Mouse (Mus musculus) olfactory bulb, adult 2 months (tissue): ENCODE results near the gene Hcrtr2. TPM values are rescaled to one million over a fixed set of nuclear protein-coding genes. Genes with fewer than 3 reads are reported as not detected.

Experiments used
- H3K27ac ChIP-seq: fragments of 200-500 bp; 2 replicates; pipeline ENCODE4 v1.5.1; 2012; ENCODE audit warnings: low read depth, low read length; ENCODE audit not compliant: insufficient read depth
- H3K4me1 ChIP-seq: fragments of 200-500 bp; 2 replicates; pipeline ENCODE4 v1.6.1; 2012; ENCODE audit warnings: low read length; ENCODE audit not compliant: control insufficient read depth, insufficient read depth
- H3K4me3 ChIP-seq: fragments of 200-500 bp; 2 replicates; pipeline ENCODE4 v1.5.1; 2012; ENCODE audit warnings: mild to moderate bottlenecking, low read depth, low read length, moderate library complexity; ENCODE audit not compliant: insufficient read depth
- CTCF ChIP-seq: fragments of 200-500 bp; IDR thresholded peaks from 2 replicates; pipeline ENCODE4 v1.5.1; 2012; ENCODE audit warnings: low read depth, mild to moderate bottlenecking, low read length, moderate library complexity; ENCODE audit not compliant: insufficient read depth
- POLR2A ChIP-seq: fragments of 200-500 bp; IDR thresholded peaks from 2 replicates; pipeline ENCODE4 v1.6.1; 2012; ENCODE audit warnings: mild to moderate bottlenecking, low read depth, low read length, moderate library complexity; ENCODE audit not compliant: insufficient read depth
- WGBS: fragments of 180-500 bp; shearing (Covaris S2); methylation state at CpG from one replicate; pipeline ENCODE4 v1.1.7; 2018; 5-methylcytosine and 5-hydroxymethylcytosine counted together
- polyA plus RNA-seq: library from polyadenylated mRNA; stranded (reverse); fragments of >200 nt; gene quantifications from 2 replicates; pipeline ENCODE4 v1.2.4, GENCODE M21; 2012; ENCODE audit warnings: low replicate concordance; ENCODE audit not compliant: missing spikeins, insufficient read depth, insufficient read length

Hcrtr2 gene
- not detected in 2 replicates for polyA plus RNA-seq

GRCm38 (mm10) chr9:76323756-76324155 is at the start of gene Hcrtr2:
Hcrtr2 (minus strand) TSS chr9:76323856.
- TF ChIP-seq POLR2A (no peak), CTCF (no peak)
- WGBS = 82% methylated on average over 6 of the region's 6 CpGs
- peaks cover 7% of the 10 kb centered on the region; the same call in 1 of the 2 replicates for H3K4me1 ChIP-seq
- H3K27ac ChIP-seq = no peak within 1 kb of the TSS
- H3K4me3 ChIP-seq = peak within 1 kb of the TSS; percentile 31

- H3K4me3 ChIP-seq = no peak overlapping the region
- TF ChIP-seq CTCF (no peak), POLR2A (no peak)
- H3K4me1 ChIP-seq = no peaks in the 10 kb centered on the region
- WGBS = 95% methylated on average over 6 of the region's 6 CpGs
- H3K27ac ChIP-seq = no peak overlapping the region
These were observed 41.2 kb upstream of the Hcrtr2 start for GRCm38 (mm10) chr9:76364874-76365273.

- no peaks in the 10 kb centered on the region for H3K4me1 ChIP-seq
- no peak overlapping the region for H3K27ac ChIP-seq
- H3K4me3 ChIP-seq = no peak overlapping the region
- TF ChIP-seq POLR2A = no peak
- no peak for TF ChIP-seq CTCF
These were observed 36.7 kb upstream of the Hcrtr2 start for GRCm38 (mm10) chr9:76360374-76360773.

- Histone ChIP-seq H3K4me3 (no peak overlapping the region), H3K4me1 (no peaks in the 10 kb centered on the region), H3K27ac (no peak overlapping the region)
- WGBS = 55% methylated on average over 3 of the region's 3 CpGs
- no peak for TF ChIP-seq CTCF
- no peak for TF ChIP-seq POLR2A
These were observed 28.7 kb upstream of the Hcrtr2 start for GRCm38 (mm10) chr9:76352346-76352745.

GRCm38 (mm10) chr9:76347298-76347697 is 23.6 kb upstream of the Hcrtr2 start:
- Histone ChIP-seq H3K27ac (no peak overlapping the region), H3K4me1 (no peaks in the 10 kb centered on the region), H3K4me3 (no peak overlapping the region)
- TF ChIP-seq CTCF = no peak
- TF ChIP-seq POLR2A = no peak
- WGBS = 90% methylated on average over 1 of the region's 1 CpGs

GRCm38 (mm10) chr9:76331081-76331480 is 7.4 kb upstream of the Hcrtr2 start:
- no peak overlapping the region for H3K27ac ChIP-seq
- no peak for TF ChIP-seq POLR2A
- no peak for TF ChIP-seq CTCF
- WGBS = 87% methylated on average over 1 of the region's 1 CpGs
- no peaks in the 10 kb centered on the region for H3K4me1 ChIP-seq
- no peak overlapping the region for H3K4me3 ChIP-seq

- TF ChIP-seq CTCF (no peak), POLR2A (no peak)
- Histone ChIP-seq H3K4me1 (peaks cover 7% of the 10 kb centered on the region; the same call in 1 of the 2 replicates), H3K4me3 (peak overlapping the region; percentile 31), H3K27ac (no peak overlapping the region)
- under 1% methylated on average over 29 of the region's 29 CpGs for WGBS
These were observed 412 bp downstream of the Hcrtr2 start for GRCm38 (mm10) chr9:76323186-76323701.

GRCm38 (mm10) chr9:76322122-76323052 is 1.3 kb downstream of the Hcrtr2 start:
- H3K27ac ChIP-seq = no peak overlapping the region
- 4% methylated on average over 24 of the region's 24 CpGs for WGBS
- peaks cover 7% of the 10 kb centered on the region; the same call in 1 of the 2 replicates for H3K4me1 ChIP-seq
- no peak for TF ChIP-seq CTCF
- TF ChIP-seq POLR2A = no peak
- peak overlapping the region; percentile 18 for H3K4me3 ChIP-seq

- Histone ChIP-seq H3K4me1 (peaks cover 7% of the 10 kb centered on the region; the same call in 1 of the 2 replicates), H3K4me3 (no peak overlapping the region), H3K27ac (no peak overlapping the region)
- TF ChIP-seq POLR2A (no peak), CTCF (no peak)
- WGBS = 86% methylated on average over 4 of the region's 4 CpGs
These were observed 2.1 kb downstream of the Hcrtr2 start for GRCm38 (mm10) chr9:76321589-76321988.
